ENCODE assay signal across 24 mouse cellular contexts in the genomic region with DNA sequence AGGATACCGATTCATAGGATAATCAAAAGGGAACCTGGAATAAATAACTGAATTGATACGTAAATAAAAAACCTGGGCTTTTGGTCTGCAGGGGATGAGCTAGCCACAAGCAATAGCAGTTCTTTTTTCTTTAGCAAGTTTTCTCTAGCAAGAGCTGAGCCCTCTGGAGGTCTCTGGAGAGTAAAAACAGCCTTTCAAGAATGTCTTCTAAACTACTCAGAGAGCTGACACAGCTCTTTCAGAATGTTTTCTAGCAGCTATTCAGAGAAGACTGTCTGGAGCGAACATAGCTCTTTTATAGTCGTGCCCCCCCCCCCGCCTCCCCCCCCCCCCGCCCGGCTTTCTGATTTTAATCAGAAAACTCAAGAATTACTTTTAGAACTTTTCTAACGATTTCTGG. TPM values are rescaled to one million over a fixed set of nuclear protein-coding genes. Genes with fewer than 3 reads are reported as not detected.
DNase-seq lines count a peak whose midpoint lies in the region; ATAC-seq and TF ChIP-seq lines count a peak whose summit lies in the region.
"Had no signal": no experiment of that assay in that cellular context is flagged by ENCODE, and none has a peak within 500 bp of the region (broad histone marks: within the 10 kb centered on the region; RNA-seq: fewer than 3 reads in every experiment).

No protein-coding gene starts in this region.

- H3K36me3 ChIP-seq in hindbrain, postnatal 0 days (ENCODE audit: insufficient read depth, low read length), result no peaks in the 10 kb centered on the region
- peaks cover 17% of the 10 kb centered on the region for H3K36me3 ChIP-seq in hindbrain, embryonic 13.5 days
- peaks cover 9% of the 10 kb centered on the region; the same call in 1 of the 2 replicates for H3K36me3 ChIP-seq in lung, embryonic 16.5 days (ENCODE audit: control insufficient read depth, insufficient read depth, low read length)

- no peak for ATAC-seq in hindbrain, postnatal 0 days
- no peak for ATAC-seq in hindbrain, embryonic 13.5 days (ENCODE audit: low FRiP score)
- ATAC-seq in lung, embryonic 16.5 days (ENCODE audit: low read depth), result peak; percentile 47; the same call in 1 of the 2 replicates
- ATAC-seq: activated CD4-positive, CD25-positive, alpha-beta regulatory T cell, adult 4 months; forebrain, embryonic 15.5 days; Patski had no signal

- DNase-seq in embryo, embryonic 11 days, result peak; percentile 10
- no peak for DNase-seq in embryo, embryonic 9.5 days (ENCODE audit: extremely low spot score)
- DNase-seq in hindbrain, postnatal 0 days (ENCODE audit: low spot score), result peak; percentile 38
- no peak for DNase-seq in lung, postnatal 25 days (ENCODE audit: low spot score)
- peak; percentile 24 for DNase-seq in 3T3-L1 (ENCODE audit: low read depth, low spot score)
- no peak for DNase-seq in layer of hippocampus, postnatal 14 days (ENCODE audit: low spot score in 2 of 2)
- DNase-seq: adrenal gland, postnatal 14 days; cerebellum, adult 18-20 months; cerebellum, postnatal 10 days; gastrocnemius, postnatal 36 days; heart, adult 18-20 months; heart, postnatal 10 days had no signal

- 57% methylated on average over 6 of the region's 8 CpGs for WGBS in hindbrain, postnatal 0 days
- WGBS in hindbrain, embryonic 13.5 days, result 55% methylated on average over 7 of the region's 8 CpGs
- WGBS in lung, embryonic 16.5 days, result 49% methylated on average over 6 of the region's 8 CpGs

- no peak overlapping the region for H3K4me3 ChIP-seq in hindbrain, postnatal 0 days (ENCODE audit: low read length)
- no peak overlapping the region for H3K4me3 ChIP-seq in hindbrain, embryonic 13.5 days
- no peak overlapping the region for H3K4me3 ChIP-seq in lung, embryonic 16.5 days (ENCODE audit: low read length)
- H3K4me3 ChIP-seq: embryonic facial prominence, embryonic 13.5 days; forebrain, embryonic 15.5 days; heart, embryonic 10.5 days had no signal

- TF ChIP-seq CTCF in hindbrain, postnatal 0 days (IDR thresholded peaks at IDR 0.05; ENCODE audit: low read depth), result no peak

- H3K27me3 ChIP-seq in hindbrain, postnatal 0 days (ENCODE audit: insufficient read depth, low read length), result no peaks in the 10 kb centered on the region
- H3K27me3 ChIP-seq in hindbrain, embryonic 13.5 days, result no peaks in the 10 kb centered on the region
- no peaks in the 10 kb centered on the region for H3K27me3 ChIP-seq in lung, embryonic 16.5 days (ENCODE audit: control insufficient read depth, insufficient read depth, low read depth, low read length)
- H3K27me3 ChIP-seq: embryonic facial prominence, embryonic 13.5 days; forebrain, embryonic 15.5 days; Patski had no signal

- no peaks in the 10 kb centered on the region for H3K9me3 ChIP-seq in hindbrain, postnatal 0 days (ENCODE audit: low read length)
- no peaks in the 10 kb centered on the region for H3K9me3 ChIP-seq in hindbrain, embryonic 13.5 days
- no peaks in the 10 kb centered on the region for H3K9me3 ChIP-seq in lung, embryonic 16.5 days (ENCODE audit: control insufficient read depth, low read length)
- H3K9me3 ChIP-seq: embryonic facial prominence, embryonic 13.5 days; forebrain, embryonic 15.5 days; heart, embryonic 10.5 days had no signal

- H3K27ac ChIP-seq in hindbrain, postnatal 0 days, result no peak overlapping the region
- no peak overlapping the region for H3K27ac ChIP-seq in hindbrain, embryonic 13.5 days
- no peak overlapping the region for H3K27ac ChIP-seq in lung, embryonic 16.5 days (ENCODE audit: low read length)
- H3K27ac ChIP-seq: embryonic facial prominence, embryonic 13.5 days; forebrain, embryonic 15.5 days; heart, embryonic 10.5 days; hindbrain, embryonic 14.5 days had no signal

- no peak overlapping the region for H3K4me2 ChIP-seq in hindbrain, postnatal 0 days (ENCODE audit: low read depth, low read length)
- H3K4me2 ChIP-seq in hindbrain, embryonic 13.5 days, result no peak overlapping the region
- H3K4me2 ChIP-seq in lung, embryonic 16.5 days (ENCODE audit: low read depth, low read length), result no peak overlapping the region
- H3K4me2 ChIP-seq: embryonic facial prominence, embryonic 13.5 days; forebrain, embryonic 15.5 days; hindbrain, embryonic 14.5 days had no signal

- H3K9ac ChIP-seq in hindbrain, postnatal 0 days (replicated peaks; ENCODE audit: low read length), result no peak overlapping the region
- H3K9ac ChIP-seq in hindbrain, embryonic 13.5 days, result no peak overlapping the region
- no peak overlapping the region for H3K9ac ChIP-seq in lung, embryonic 16.5 days (ENCODE audit: low read length)
- H3K9ac ChIP-seq: embryonic facial prominence, embryonic 13.5 days; forebrain, embryonic 15.5 days; hindbrain, embryonic 14.5 days had no signal

- H3K4me1 ChIP-seq in hindbrain, postnatal 0 days (ENCODE audit: insufficient read depth, low read length), result no peaks in the 10 kb centered on the region
- no peaks in the 10 kb centered on the region; the same call in 1 of the 2 replicates for H3K4me1 ChIP-seq in hindbrain, embryonic 13.5 days (replicated peaks)
- H3K4me1 ChIP-seq in lung, embryonic 16.5 days (replicated peaks; ENCODE audit: control insufficient read depth, insufficient read depth, low read length), result no peaks in the 10 kb centered on the region
- H3K4me1 ChIP-seq: forebrain, embryonic 15.5 days; heart, embryonic 10.5 days had no signal

RNA-seq across cellular contexts. Expression of a gene that starts 11.1 kb away (rescaled TPM):
- total RNA-seq in hindbrain, postnatal 0 days (2014; rRNA removed), result 0.18 and 0.37 TPM in 2 replicates
- polyA plus RNA-seq in hindbrain, postnatal 0 days (2015; fragmentation: Nextera tagmentation; extraction: Ambion mirVana), result 0.63 and 1.5 TPM in 2 replicates
- 0.55 and 0.74 TPM in 2 replicates for polyA plus RNA-seq in hindbrain, embryonic 13.5 days (2015; fragmentation: Nextera tagmentation; extraction: Ambion mirVana)
- polyA plus RNA-seq in lung, embryonic 16.5 days (2015; fragmentation: Nextera tagmentation; extraction: Ambion mirVana), result 0.23 and 0.63 TPM in 2 replicates
- under 1 TPM in 1 of 2 experiments, not detected in 1; 0.79 TPM for total RNA-seq in layer of hippocampus, postnatal 14 days (2021)
- total RNA-seq: adrenal gland, postnatal 14 days; gastrocnemius, adult 8-10 months; gastrocnemius, postnatal 36 days; heart, adult 18-20 months; hematopoietic stem cell, adult 5-6 weeks; MEL had no signal
- polyA plus RNA-seq: activated CD4-positive, CD25-positive, alpha-beta regulatory T cell, adult 4 months; heart, embryonic 14.5 days had no signal

RNA-seq across cellular contexts. Expression of a gene that starts 11.6 kb away (rescaled TPM):
- 80.1 and 82.9 TPM in 2 replicates for total RNA-seq in hindbrain, postnatal 0 days (2014; rRNA removed)
- 104 and 105 TPM in 2 replicates for polyA plus RNA-seq in hindbrain, postnatal 0 days (2015; fragmentation: Nextera tagmentation; extraction: Ambion mirVana)
- polyA plus RNA-seq in hindbrain, embryonic 13.5 days (2015; fragmentation: Nextera tagmentation; extraction: Ambion mirVana), result 107 and 111 TPM in 2 replicates
- 63.9 and 67.5 TPM in 2 replicates for polyA plus RNA-seq in lung, embryonic 16.5 days (2015; fragmentation: Nextera tagmentation; extraction: Ambion mirVana)
- total RNA-seq in layer of hippocampus, postnatal 14 days (2021), result 10 to 100 TPM; 15.9 to 18.4 TPM

RNA-seq across cellular contexts. Expression of a gene that starts 13.5 kb away (rescaled TPM):
- total RNA-seq in hindbrain, postnatal 0 days (2014; rRNA removed), result 2.7 and 5.9 TPM in 2 replicates
- 15.5 and 16.8 TPM in 2 replicates for polyA plus RNA-seq in hindbrain, postnatal 0 days (2015; fragmentation: Nextera tagmentation; extraction: Ambion mirVana)
- 18.8 and 22.4 TPM in 2 replicates for polyA plus RNA-seq in hindbrain, embryonic 13.5 days (2015; fragmentation: Nextera tagmentation; extraction: Ambion mirVana)
- 73.5 and 79.7 TPM in 2 replicates for polyA plus RNA-seq in lung, embryonic 16.5 days (2015; fragmentation: Nextera tagmentation; extraction: Ambion mirVana)
- 1 to 10 TPM; 4.4 to 5.2 TPM for total RNA-seq in layer of hippocampus, postnatal 14 days (2021)

RNA-seq across cellular contexts. Expression of a gene that starts 15.7 kb away (rescaled TPM):
- 14.5 and 23.3 TPM in 2 replicates for total RNA-seq in hindbrain, postnatal 0 days (2014; rRNA removed)
- polyA plus RNA-seq in hindbrain, postnatal 0 days (2015; fragmentation: Nextera tagmentation; extraction: Ambion mirVana), result 8.7 and 9.7 TPM in 2 replicates
- polyA plus RNA-seq in hindbrain, embryonic 13.5 days (2015; fragmentation: Nextera tagmentation; extraction: Ambion mirVana), result 6.4 and 9.2 TPM in 2 replicates
- polyA plus RNA-seq in lung, embryonic 16.5 days (2015; fragmentation: Nextera tagmentation; extraction: Ambion mirVana), result 3.9 TPM in 2 replicates
- 10 to 100 TPM; 32.0 to 32.6 TPM for total RNA-seq in layer of hippocampus, postnatal 14 days (2021)

Comparison
In these comparisons a context has a peak if more than half of its experiments do, and no peak if none do; other contexts are left out.
1. DNase-seq: peak in embryo, embryonic 11 days (single experiment), hindbrain, postnatal 0 days (single experiment) and 3T3-L1 (single experiment); none in embryo, embryonic 9.5 days (single experiment), lung, postnatal 25 days (single experiment) and layer of hippocampus, postnatal 14 days (0 of 2).